Mouse (Mus musculus): ENCODE data around the gene Ulk4. TPM values are rescaled to one million over a fixed set of nuclear protein-coding genes. Genes with fewer than 3 reads are reported as not detected.
"Not testable (repeated sequence)": the region's sequence is repeated elsewhere in the genome, so short reads cannot be mapped to it uniquely, and the experiment has no call there.

Ulk4 gene
- total and polyA plus RNA-seq, 3 experiments = 26.6 to 31.1 TPM; not detected in 1

DNA sequence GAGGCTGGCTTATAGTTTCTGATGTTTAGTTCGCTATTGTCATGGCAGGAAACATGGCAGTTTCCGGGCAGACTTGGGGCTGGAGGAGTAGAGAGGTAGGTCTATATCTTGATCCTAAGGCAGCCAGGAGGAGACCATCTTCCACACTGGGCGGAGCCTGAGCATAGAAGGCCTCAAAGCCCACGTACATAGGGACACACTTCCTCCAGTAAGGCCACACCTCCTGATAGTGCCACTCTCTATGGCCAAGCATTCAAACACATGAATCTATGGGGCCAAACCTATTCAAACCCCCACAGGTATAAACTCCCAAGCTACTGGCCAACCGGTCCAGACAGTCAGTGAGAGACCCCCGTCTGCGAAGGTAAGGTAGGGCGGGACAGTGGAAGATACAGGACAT, 35.6 kb downstream of the Ulk4 start:
- TF ChIP-seq RCOR1 (IDR thresholded peaks at IDR 0.05; ENCODE audit: low read depth, low read length) = no peak
- TF ChIP-seq JUND (IDR thresholded peaks at IDR 0.05; ENCODE audit: low read depth, low read length) = no peak
- no peak for TF ChIP-seq TAL1 (IDR thresholded peaks at IDR 0.05; ENCODE audit: low read length)
- no peak for TF ChIP-seq MAX (IDR thresholded peaks at IDR 0.05; ENCODE audit: low read length)
- no peak for TF ChIP-seq ETS1 (IDR thresholded peaks at IDR 0.05; ENCODE audit: low read depth, low read length)
- TF ChIP-seq POLR2A (IDR thresholded peaks at IDR 0.05; ENCODE audit: control insufficient read depth in 1 of 2, insufficient read depth in 1 of 2, low read depth in 1 of 2, low read length in 2 of 2, poor library complexity in 1 of 2) = no peak
- no peak for TF ChIP-seq CHD2 (IDR thresholded peaks at IDR 0.05; ENCODE audit: low read length)
- TF ChIP-seq POLR2AphosphoS5 (IDR thresholded peaks at IDR 0.05; ENCODE audit: borderline replicate concordance, low read depth, low read length) = no peak
- TF ChIP-seq BHLHE40 (IDR thresholded peaks at IDR 0.05; ENCODE audit: borderline replicate concordance, low read depth, low read length) = no peak
- Histone ChIP-seq H3K79me2 (ENCODE audit: control insufficient read depth, insufficient read depth, low read length, poor library complexity) (no peaks in the 10 kb centered on the region), H3K27ac (ENCODE audit: control insufficient read depth, low read depth, low read length) (peak overlapping the region; percentile 15; the same call in 1 of the 2 replicates), H3K9me3 (replicated peaks; ENCODE audit: insufficient read depth, low read length) (no peaks in the 10 kb centered on the region), H3K9ac (ENCODE audit: control insufficient read depth, low read depth, low read length, poor library complexity, severe bottlenecking) (peak overlapping the region; percentile 29; the same call in 1 of the 2 replicates), H3K4me1 (ENCODE audit: control insufficient read depth in 1 of 2, insufficient read depth in 2 of 2, low read length in 2 of 2) (peaks cover 4 to 9% of the 10 kb centered on the region in 2 experiments), H3K36me3 (ENCODE audit: control insufficient read depth in 1 of 2, insufficient read depth in 2 of 2, low read length in 2 of 2) (peaks cover 0 to 8% of the 10 kb centered on the region in 2 experiments; a peak in 1 of 4 replicates), H3K27me3 (ENCODE audit: control insufficient read depth in 1 of 2, insufficient read depth in 2 of 2, low read length in 2 of 2) (no peaks in the 10 kb centered on the region), H3K4me3 (ENCODE audit: control insufficient read depth in 1 of 2, insufficient read depth in 1 of 2, low read depth in 2 of 2, low read length in 2 of 2) (no peak overlapping the region)
- peak; percentile 69 for DNase-seq (ENCODE audit: low read depth, low spot score)

DNA sequence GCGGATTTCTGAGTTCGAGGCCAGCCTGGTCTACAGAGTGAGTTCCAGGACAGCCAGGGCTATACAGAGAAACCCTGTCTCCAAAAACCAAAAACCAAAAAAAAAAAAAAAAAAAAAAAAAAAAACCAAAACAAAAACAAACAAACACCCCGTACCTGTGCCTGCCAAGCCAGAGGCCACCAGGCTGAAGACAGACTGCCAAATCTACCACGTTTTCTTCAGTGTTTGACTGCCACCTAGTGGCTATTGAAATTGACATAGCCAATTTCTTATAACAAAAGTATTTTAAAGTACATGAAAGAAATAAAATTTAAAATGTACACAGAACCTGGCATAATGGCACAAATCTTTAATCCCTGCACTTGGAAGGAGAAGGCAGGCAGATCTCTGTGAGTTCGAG, 36.8 kb downstream of the Ulk4 start:
- TF ChIP-seq MYC (IDR thresholded peaks at IDR 0.05; ENCODE audit: low read depth, low read length) (peak; percentile 80), ZNF384 (IDR thresholded peaks at IDR 0.05; ENCODE audit: low read depth, low read length) (peak; percentile 36; the same call in 1 of the 2 replicates), SMC3 (IDR thresholded peaks at IDR 0.05; ENCODE audit: low read depth, low read length) (peak; percentile 68), RAD21 (IDR thresholded peaks at IDR 0.05; ENCODE audit: low read depth, low read length) (peak; percentile 69), TBP (IDR thresholded peaks at IDR 0.05; ENCODE audit: low read depth, low read length) (0 out of 2 replicates have a peak, but pooled peaks have one; percentile 32), ZC3H11A (IDR thresholded peaks at IDR 0.05; ENCODE audit: low read depth, low read length) (peak; percentile 62; the same call in 1 of the 2 replicates), CTCF (IDR thresholded peaks at IDR 0.05 in 2 of 3, conservative IDR thresholded peaks at IDR 0.05 in 1 of 3; ENCODE audit: control insufficient read depth in 1 of 3, insufficient read depth in 1 of 3, low read depth in 2 of 3, low read length in 3 of 3, poor library complexity in 1 of 3, severe bottlenecking in 1 of 3) (peak in 2 of 3 experiments; percentile 33 to 71; a peak in 4 of 6 replicates)
- H3K79me2 ChIP-seq (ENCODE audit: control insufficient read depth, insufficient read depth, low read length, poor library complexity); H3K4me1 ChIP-seq (ENCODE audit: control insufficient read depth in 1 of 2, insufficient read depth in 2 of 2, low read length in 2 of 2); H3K9ac ChIP-seq (ENCODE audit: control insufficient read depth, low read depth, low read length, poor library complexity, severe bottlenecking); H3K9me3 ChIP-seq (replicated peaks; ENCODE audit: insufficient read depth, low read length); H3K27me3 ChIP-seq (ENCODE audit: control insufficient read depth in 1 of 2, insufficient read depth in 2 of 2, low read length in 2 of 2); H3K27ac ChIP-seq (ENCODE audit: control insufficient read depth, low read depth, low read length); H3K36me3 ChIP-seq (ENCODE audit: control insufficient read depth in 1 of 2, insufficient read depth in 2 of 2, low read length in 2 of 2); H3K4me3 ChIP-seq (ENCODE audit: control insufficient read depth in 1 of 2, insufficient read depth in 1 of 2, low read depth in 2 of 2, low read length in 2 of 2): not testable (repeated sequence)
- DNase-seq (ENCODE audit: low read depth, low spot score) = peak; percentile 79

DNA sequence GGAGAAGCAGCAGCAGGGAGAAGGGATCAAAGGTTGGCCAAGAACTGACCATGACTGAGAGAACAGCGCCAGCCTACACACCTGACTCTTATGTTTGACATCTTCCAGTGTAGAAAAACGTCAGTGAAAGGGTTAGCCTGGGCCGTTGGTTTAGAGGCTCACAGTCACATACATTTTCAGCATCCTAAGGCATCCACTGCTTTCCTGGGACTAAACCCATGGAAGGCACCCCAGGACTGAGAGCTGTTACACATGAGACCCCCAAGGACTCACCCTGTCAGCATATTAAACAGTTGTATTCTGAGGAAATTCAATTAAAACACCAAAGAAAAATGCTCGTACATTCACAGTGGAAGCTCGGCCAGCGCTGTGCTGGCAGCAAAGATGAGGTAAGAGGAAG, 37.4 kb downstream of the Ulk4 start:
- H3K9ac ChIP-seq (ENCODE audit: control insufficient read depth, low read depth, low read length, poor library complexity, severe bottlenecking) = no peak overlapping the region
- no peaks in the 10 kb centered on the region for H3K79me2 ChIP-seq (ENCODE audit: control insufficient read depth, insufficient read depth, low read length, poor library complexity)
- DNase-seq (ENCODE audit: low read depth, low spot score) = no peak
- no peak overlapping the region for H3K27ac ChIP-seq (ENCODE audit: control insufficient read depth, low read depth, low read length)
- no peaks in the 10 kb centered on the region for H3K27me3 ChIP-seq (ENCODE audit: control insufficient read depth in 1 of 2, insufficient read depth in 2 of 2, low read length in 2 of 2)
- peaks cover 4 to 9% of the 10 kb centered on the region in 2 experiments for H3K4me1 ChIP-seq (ENCODE audit: control insufficient read depth in 1 of 2, insufficient read depth in 2 of 2, low read length in 2 of 2)
- H3K36me3 ChIP-seq (ENCODE audit: control insufficient read depth in 1 of 2, insufficient read depth in 2 of 2, low read length in 2 of 2) = peaks cover 0 to 8% of the 10 kb centered on the region in 2 experiments; a peak in 1 of 4 replicates
- TF ChIP-seq MXI1 (IDR thresholded peaks at IDR 0.05; ENCODE audit: low read depth, low read length) (no peak), ELF1 (IDR thresholded peaks at IDR 0.05; ENCODE audit: low read depth, low read length) (no peak)
- no peak overlapping the region for H3K4me3 ChIP-seq (ENCODE audit: control insufficient read depth in 1 of 2, insufficient read depth in 1 of 2, low read depth in 2 of 2, low read length in 2 of 2)
- H3K9me3 ChIP-seq (replicated peaks; ENCODE audit: insufficient read depth, low read length) = no peaks in the 10 kb centered on the region
